Mouse (Mus musculus): ENCODE measurements at regions not wholly inside any gene's neighbourhood (a gene's known extent, or its start where the extent isn't known, plus 50 kb on each side); places are given as distances from the start of the nearest gene placed in this dataset.

DNA sequence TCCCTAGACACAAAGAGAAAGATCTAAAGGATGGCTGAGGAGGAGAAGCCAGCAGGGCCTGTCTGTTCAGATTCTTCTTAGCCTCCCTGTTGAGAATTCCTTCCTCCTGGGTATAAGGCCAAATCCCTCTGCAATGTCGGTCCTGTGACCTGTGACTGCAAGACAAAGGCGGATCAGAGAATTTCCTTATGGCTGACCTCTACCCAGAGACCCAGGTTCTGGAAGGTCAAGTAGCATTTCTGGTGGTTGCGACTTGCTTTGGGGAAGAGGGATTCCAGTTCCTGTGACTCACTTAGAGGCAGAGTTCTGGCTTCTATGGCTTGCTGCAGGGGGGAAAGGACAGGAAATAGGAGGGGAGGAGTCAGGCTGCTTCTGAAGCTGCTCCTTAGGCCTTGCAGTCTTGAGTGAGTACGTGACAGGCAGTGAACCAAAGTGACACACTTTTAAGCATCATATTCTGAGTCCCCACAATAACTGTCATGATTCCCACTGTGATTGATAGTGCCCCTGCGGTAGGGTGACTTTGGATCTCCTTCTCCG lies 387.4 kb upstream of the 4930412O13Rik start:
- Histone ChIP-seq H3K27me3 (ENCODE audit: control insufficient read depth, insufficient read depth, low read length) (no peaks in the 10 kb centered on the region), H3K4me1 (replicated peaks; ENCODE audit: control insufficient read depth, insufficient read depth) (no peaks in the 10 kb centered on the region), H3K9me3 (ENCODE audit: control insufficient read depth, low read length) (no peaks in the 10 kb centered on the region), H3K4me3 (ENCODE audit: low read depth, low read length) (no peak overlapping the region), H3K9ac (ENCODE audit: low read length) (no peak overlapping the region), H3K4me2 (replicated peaks; ENCODE audit: low read depth) (no peak overlapping the region), H3K27ac (replicated peaks) (no peak overlapping the region), H3K36me3 (ENCODE audit: control insufficient read depth, insufficient read depth, low read length) (no peaks in the 10 kb centered on the region)
- DNase-seq (ENCODE audit: low spot score) (no peak), ATAC-seq (ENCODE audit: low FRiP score, low TSS enrichment) (no peak)
- WGBS: 54% methylated on average over 6 of the region's 6 CpGs
- no peak for TF ChIP-seq CTCF (IDR thresholded peaks at IDR 0.05; ENCODE audit: low read depth)

DNA sequence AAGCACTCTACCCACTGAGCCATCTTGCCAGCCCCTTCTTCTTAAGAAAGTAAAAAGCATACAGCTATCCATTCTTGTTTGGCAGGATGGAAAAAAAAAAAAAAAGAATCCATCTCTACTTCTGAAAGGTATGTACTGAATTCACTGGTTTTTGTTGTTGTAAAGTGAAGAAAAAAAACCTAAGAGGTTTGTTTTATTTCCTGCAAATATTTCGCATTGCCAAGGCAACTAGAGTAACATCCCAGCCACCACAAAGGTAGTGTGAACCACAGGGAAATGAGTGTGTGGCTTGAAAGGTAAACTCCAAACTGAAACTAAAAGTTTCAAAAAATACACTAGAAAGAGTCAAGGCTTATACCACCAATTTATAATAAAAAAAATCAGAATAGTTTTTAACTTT lies 361.0 kb upstream of the 4930412O13Rik start:
- no peak overlapping the region for H3K4me2 ChIP-seq (replicated peaks; ENCODE audit: low read depth)
- H3K27ac ChIP-seq (replicated peaks): no peak overlapping the region
- H3K4me1 ChIP-seq (replicated peaks; ENCODE audit: control insufficient read depth, insufficient read depth): no peaks in the 10 kb centered on the region
- DNase-seq (ENCODE audit: low spot score) (no peak), ATAC-seq (ENCODE audit: low FRiP score, low TSS enrichment) (no peak)
- H3K27me3 ChIP-seq (ENCODE audit: control insufficient read depth, insufficient read depth, low read length): no peaks in the 10 kb centered on the region
- TF ChIP-seq CTCF (IDR thresholded peaks at IDR 0.05; ENCODE audit: low read depth): no peak
- no peak for TF ChIP-seq EP300 (optimal IDR thresholded peaks at IDR 0.05)
- 83% methylated on average over 1 of the region's 1 CpGs for WGBS
- H3K9ac ChIP-seq (ENCODE audit: low read length): no peak overlapping the region
- no peaks in the 10 kb centered on the region for H3K36me3 ChIP-seq (ENCODE audit: control insufficient read depth, insufficient read depth, low read length)
- no peaks in the 10 kb centered on the region for H3K9me3 ChIP-seq (ENCODE audit: control insufficient read depth, low read length)
- H3K4me3 ChIP-seq (ENCODE audit: low read depth, low read length): no peak overlapping the region

DNA sequence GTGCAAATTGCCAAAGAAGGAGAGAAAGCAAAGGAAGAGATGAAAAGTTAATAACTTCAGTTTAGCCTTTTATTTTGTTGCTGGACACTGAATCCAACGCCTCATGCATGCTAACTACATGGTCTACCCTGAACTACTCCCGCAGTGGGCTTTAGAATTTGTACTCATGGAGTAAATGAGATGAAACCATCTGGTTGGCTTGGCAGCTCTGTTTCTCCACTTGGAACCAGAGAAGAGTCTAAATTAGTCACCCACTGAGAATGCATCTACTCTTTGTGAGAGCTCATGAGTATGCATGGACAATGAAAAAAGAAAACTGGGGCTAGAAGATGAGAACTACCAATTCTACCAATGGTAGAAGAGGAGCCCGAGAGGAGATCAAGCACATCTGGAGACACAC lies 355.1 kb upstream of the 4930412O13Rik start:
- no peaks in the 10 kb centered on the region for H3K4me1 ChIP-seq (replicated peaks; ENCODE audit: control insufficient read depth, insufficient read depth)
- 82% methylated on average over 3 of the region's 3 CpGs for WGBS
- no peak overlapping the region for H3K27ac ChIP-seq (replicated peaks)
- H3K9me3 ChIP-seq (ENCODE audit: control insufficient read depth, low read length): no peaks in the 10 kb centered on the region
- DNase-seq (ENCODE audit: low spot score) (no peak), ATAC-seq (ENCODE audit: low FRiP score, low TSS enrichment) (no peak)
- TF ChIP-seq EP300 (optimal IDR thresholded peaks at IDR 0.05) (no peak), CTCF (IDR thresholded peaks at IDR 0.05; ENCODE audit: low read depth) (no peak)
- no peak overlapping the region for H3K4me3 ChIP-seq (ENCODE audit: low read depth, low read length)
- H3K4me2 ChIP-seq (replicated peaks; ENCODE audit: low read depth): no peak overlapping the region
- no peaks in the 10 kb centered on the region for H3K36me3 ChIP-seq (ENCODE audit: control insufficient read depth, insufficient read depth, low read length)
- H3K9ac ChIP-seq (ENCODE audit: low read length): no peak overlapping the region
- H3K27me3 ChIP-seq (ENCODE audit: control insufficient read depth, insufficient read depth, low read length): no peaks in the 10 kb centered on the region

DNA sequence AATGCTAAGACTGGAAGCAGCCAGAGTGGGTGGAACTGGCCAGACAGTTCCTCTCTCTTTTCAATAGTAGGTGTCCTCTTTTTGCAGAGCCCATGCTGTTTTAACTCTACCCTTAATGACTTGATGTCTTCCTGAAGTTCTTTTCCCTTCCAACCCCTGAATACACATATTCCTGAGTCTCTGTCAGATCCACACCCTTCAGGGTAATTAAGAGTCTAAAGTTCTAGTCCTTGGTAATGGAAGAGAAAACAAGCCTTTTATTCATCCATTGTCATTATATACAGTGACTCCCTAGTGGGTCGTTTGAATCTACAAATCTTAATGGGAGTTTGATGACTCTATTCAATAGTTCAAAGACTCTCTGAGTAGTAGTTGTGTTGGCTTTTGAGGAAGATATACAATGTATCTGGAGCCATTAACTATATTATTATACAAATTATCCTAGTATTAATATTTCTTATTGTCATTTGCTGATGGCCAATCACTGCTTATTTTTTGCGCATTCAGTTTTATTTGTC lies 345.9 kb upstream of the 4930412O13Rik start:
- no peak overlapping the region for H3K4me2 ChIP-seq (replicated peaks; ENCODE audit: low read depth)
- no peak for DNase-seq (ENCODE audit: low spot score)
- TF ChIP-seq CTCF (IDR thresholded peaks at IDR 0.05; ENCODE audit: low read depth) (no peak), EP300 (optimal IDR thresholded peaks at IDR 0.05) (no peak)
- H3K9ac ChIP-seq (ENCODE audit: low read length): no peak overlapping the region
- 66% methylated on average over 2 of the region's 2 CpGs for WGBS
- H3K36me3 ChIP-seq (ENCODE audit: control insufficient read depth, insufficient read depth, low read length): no peaks in the 10 kb centered on the region
- no peaks in the 10 kb centered on the region for H3K4me1 ChIP-seq (replicated peaks; ENCODE audit: control insufficient read depth, insufficient read depth)
- no peak for ATAC-seq (ENCODE audit: low FRiP score, low TSS enrichment)
- no peak overlapping the region for H3K27ac ChIP-seq (replicated peaks)
- no peak overlapping the region for H3K4me3 ChIP-seq (ENCODE audit: low read depth, low read length)
- no peaks in the 10 kb centered on the region for H3K9me3 ChIP-seq (ENCODE audit: control insufficient read depth, low read length)
- no peaks in the 10 kb centered on the region for H3K27me3 ChIP-seq (ENCODE audit: control insufficient read depth, insufficient read depth, low read length)

DNA sequence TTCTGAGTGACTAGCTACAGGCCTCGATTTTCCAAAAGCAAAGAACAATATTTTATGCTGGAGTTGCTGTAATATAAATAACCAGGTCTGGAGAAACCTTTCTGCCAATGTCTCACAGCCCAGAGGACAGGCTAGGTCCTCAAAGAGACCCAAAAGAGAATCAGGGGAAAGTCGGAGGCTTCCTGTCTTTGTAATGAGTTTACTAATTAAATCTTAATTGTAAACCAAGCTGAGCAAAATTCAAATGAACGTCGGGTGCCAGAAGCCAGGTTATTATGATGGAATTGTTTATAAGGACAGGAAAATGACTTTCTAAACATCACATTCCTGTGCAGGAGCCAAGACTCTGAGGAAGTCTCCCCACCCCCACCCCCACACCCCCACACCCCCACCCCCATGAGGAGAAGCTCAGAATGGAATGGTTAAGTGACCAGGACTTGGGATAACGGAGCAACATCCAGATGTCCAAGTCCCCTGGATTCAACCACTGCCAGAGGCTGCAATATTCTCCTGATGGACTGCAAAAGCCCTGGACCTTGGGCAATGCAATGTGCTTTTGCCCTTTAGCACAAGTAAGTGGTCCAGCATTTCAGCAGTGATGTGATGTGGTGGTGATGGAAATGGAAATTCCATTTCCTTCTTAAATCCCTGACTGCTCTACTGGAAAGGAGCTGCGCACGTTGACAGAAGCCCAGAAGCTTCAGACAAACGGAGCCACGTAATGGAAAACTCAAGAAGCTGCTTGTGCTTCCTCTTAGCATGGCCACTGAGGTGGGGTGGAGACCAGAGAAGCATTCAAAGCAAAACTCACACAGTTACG lies 333.1 kb upstream of the 4930412O13Rik start:
- Histone ChIP-seq H3K4me2 (replicated peaks; ENCODE audit: low read depth) (no peak overlapping the region), H3K9me3 (ENCODE audit: control insufficient read depth, low read length) (no peaks in the 10 kb centered on the region), H3K36me3 (ENCODE audit: control insufficient read depth, insufficient read depth, low read length) (no peaks in the 10 kb centered on the region), H3K27me3 (ENCODE audit: control insufficient read depth, insufficient read depth, low read length) (no peaks in the 10 kb centered on the region), H3K27ac (replicated peaks) (no peak overlapping the region), H3K4me1 (replicated peaks; ENCODE audit: control insufficient read depth, insufficient read depth) (no peaks in the 10 kb centered on the region), H3K4me3 (ENCODE audit: low read depth, low read length) (no peak overlapping the region), H3K9ac (ENCODE audit: low read length) (no peak overlapping the region)
- ATAC-seq (ENCODE audit: low FRiP score, low TSS enrichment): no peak
- WGBS: 58% methylated on average over 10 of the region's 10 CpGs
- TF ChIP-seq EP300 (optimal IDR thresholded peaks at IDR 0.05) (no peak), CTCF (IDR thresholded peaks at IDR 0.05; ENCODE audit: low read depth) (no peak)
- no peak for DNase-seq (ENCODE audit: low spot score)

DNA sequence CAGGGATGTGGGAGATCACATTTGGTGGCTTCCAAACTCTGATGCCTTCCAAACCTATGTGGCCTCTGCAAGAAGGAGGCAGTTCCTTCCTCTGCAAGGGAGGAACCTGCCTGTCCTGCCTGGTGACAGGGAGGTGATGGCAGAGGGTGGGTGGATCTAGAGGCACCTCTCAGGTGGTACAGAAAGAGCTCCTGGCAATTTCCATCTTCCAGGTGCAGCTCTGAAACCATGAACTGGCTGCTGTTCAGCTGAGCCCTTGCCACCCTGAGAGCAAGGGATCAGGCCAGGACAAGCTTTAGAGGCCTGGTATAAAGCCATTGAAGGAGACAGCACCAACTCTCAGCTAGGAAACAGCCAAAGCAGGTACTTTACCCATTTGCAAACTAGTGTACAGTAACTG lies 327.7 kb upstream of the 4930412O13Rik start:
- no peak for DNase-seq (ENCODE audit: low spot score)
- no peaks in the 10 kb centered on the region for H3K4me1 ChIP-seq (replicated peaks; ENCODE audit: control insufficient read depth, insufficient read depth)

More for the DNA sequence above, 327.7 kb upstream of the 4930412O13Rik start:
- Histone ChIP-seq H3K27me3 (ENCODE audit: control insufficient read depth, insufficient read depth, low read length) (no peaks in the 10 kb centered on the region), H3K9me3 (ENCODE audit: control insufficient read depth, low read length) (no peaks in the 10 kb centered on the region), H3K4me3 (ENCODE audit: low read depth, low read length) (no peak overlapping the region), H3K27ac (replicated peaks) (no peak overlapping the region), H3K4me2 (replicated peaks; ENCODE audit: low read depth) (no peak overlapping the region), H3K9ac (ENCODE audit: low read length) (no peak overlapping the region), H3K36me3 (ENCODE audit: control insufficient read depth, insufficient read depth, low read length) (no peaks in the 10 kb centered on the region)
- TF ChIP-seq CTCF (IDR thresholded peaks at IDR 0.05; ENCODE audit: low read depth) (no peak), EP300 (optimal IDR thresholded peaks at IDR 0.05) (no peak)
- ATAC-seq (ENCODE audit: low FRiP score, low TSS enrichment): no peak

Data from stomach, postnatal 0 days (tissue).